Mouse (Mus musculus) bone marrow, adult 2 months (tissue): Measurements from ENCODE around the gene Smg1. TPM values are rescaled to one million over a fixed set of nuclear protein-coding genes. Genes with fewer than 3 reads are reported as not detected.

Experiments used
- H3K27ac ChIP-seq: fragments of 200-500 bp; 2 replicates; pipeline ENCODE4 v1.5.1; 2012; ENCODE audit warnings: low read depth, mild to moderate bottlenecking, control low read depth, inconsistent platforms, low read length; ENCODE audit not compliant: control insufficient read depth, poor library complexity, insufficient read depth
- H3K4me1 ChIP-seq: fragments of 200-500 bp; 2 replicates; pipeline ENCODE4 v1.6.1; 2011; ENCODE audit warnings: low read length; ENCODE audit not compliant: control insufficient read depth, insufficient read depth
- H3K4me3 ChIP-seq: fragments of 200-500 bp; replicated peaks from 2 replicates; pipeline ENCODE3; 2011; ENCODE audit warnings: mild to moderate bottlenecking, low read depth, low read length, control low read depth; ENCODE audit not compliant: control insufficient read depth
- CTCF ChIP-seq: fragments of 200-500 bp; IDR thresholded peaks from 2 replicates; pipeline ENCODE4 v1.5.1; 2011; ENCODE audit warnings: low read length, control low read depth; ENCODE audit not compliant: control insufficient read depth, insufficient read depth
- POLR2A ChIP-seq: fragments of 200-500 bp; IDR thresholded peaks from 2 replicates; pipeline ENCODE4 v1.6.1; 2011; ENCODE audit warnings: low read depth, mild to moderate bottlenecking, control low read depth, low read length, borderline replicate concordance; ENCODE audit not compliant: control insufficient read depth
- WGBS: fragments of 180-500 bp; shearing (Covaris S2); methylation state at CpG from one replicate; pipeline ENCODE4 v1.1.7; 2018; 5-methylcytosine and 5-hydroxymethylcytosine counted together
- polyA plus RNA-seq: library from polyadenylated mRNA; stranded (reverse); fragments of >200 nt; gene quantifications from 2 replicates; pipeline ENCODE4 v1.2.4, GENCODE M21; 2011; ENCODE audit warnings: low replicate concordance; ENCODE audit not compliant: missing spikeins, insufficient read depth, insufficient read length

Gene Smg1
- 10.8 and 18.2 TPM in 2 replicates for polyA plus RNA-seq

GRCm38 (mm10) chr7:118243453-118244385 lies at the start of gene Smg1:
TSS of gene Smg1 (minus strand) at chr7:118243670.
- Histone ChIP-seq H3K4me1 (no peaks in the 10 kb centered on the region), H3K27ac (peak within 1 kb of the TSS; percentile 99), H3K4me3 (peak within 1 kb of the TSS; percentile 86)
- under 1% methylated on average over 76 of the region's 79 CpGs for WGBS
- TF ChIP-seq CTCF: 0 out of 2 replicates have a peak, but pooled peaks have one; percentile 3
- TF ChIP-seq POLR2A: peak; percentile 87; the same call in 1 of the 2 replicates

DNA sequence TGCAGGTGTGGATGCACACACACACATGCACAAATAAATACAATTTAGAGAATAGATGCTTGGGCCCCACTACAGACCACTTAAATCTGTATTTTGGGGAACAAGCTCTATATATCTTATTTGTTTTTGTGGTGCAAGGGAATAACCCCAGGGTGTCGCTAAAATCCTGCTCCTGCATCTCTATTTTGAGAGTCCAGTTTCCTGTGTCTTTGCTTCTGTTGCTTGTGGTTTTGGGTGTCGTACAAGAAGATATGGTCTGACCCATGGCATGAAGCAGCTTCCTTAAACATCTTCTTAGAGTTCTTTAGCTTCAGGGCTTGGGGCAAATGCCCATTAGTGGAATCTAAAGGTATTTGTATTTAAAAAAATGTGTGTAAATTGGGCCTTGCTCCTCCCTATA lies 39.7 kb upstream of the Smg1 start:
- Histone ChIP-seq H3K4me1 (peaks cover 10% of the 10 kb centered on the region), H3K27ac (peak overlapping the region; percentile 59; the same call in 1 of the 2 replicates), H3K4me3 (no peak overlapping the region)
- WGBS: 2% methylated on average over 2 of the region's 2 CpGs
- no peak for TF ChIP-seq POLR2A
- TF ChIP-seq CTCF: no peak

DNA sequence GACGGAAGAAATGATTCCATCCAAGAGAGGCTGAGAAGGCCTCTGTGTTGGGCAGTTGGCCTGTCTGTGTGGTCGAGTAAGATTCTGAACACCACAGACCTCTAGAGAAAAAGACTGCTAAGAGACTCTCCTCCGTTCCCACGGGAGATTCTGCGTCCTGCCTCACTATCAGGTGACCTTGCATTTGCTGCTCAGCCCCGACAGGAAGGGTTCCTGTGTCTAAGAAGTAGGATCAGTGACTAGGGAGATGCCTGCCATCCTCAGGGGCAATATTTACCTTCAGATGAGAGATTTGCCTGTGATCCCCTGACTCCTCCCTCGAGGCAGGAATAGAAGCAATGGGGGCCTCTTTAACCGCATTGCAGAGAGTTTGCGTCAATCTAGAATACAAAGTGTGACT lies 39.1 kb upstream of the Smg1 start:
- TF ChIP-seq POLR2A (no peak), CTCF (no peak)
- no peak overlapping the region for H3K4me3 ChIP-seq
- H3K27ac ChIP-seq: no peak overlapping the region
- 54% methylated on average over 9 of the region's 9 CpGs for WGBS
- peaks cover 10% of the 10 kb centered on the region for H3K4me1 ChIP-seq

DNA sequence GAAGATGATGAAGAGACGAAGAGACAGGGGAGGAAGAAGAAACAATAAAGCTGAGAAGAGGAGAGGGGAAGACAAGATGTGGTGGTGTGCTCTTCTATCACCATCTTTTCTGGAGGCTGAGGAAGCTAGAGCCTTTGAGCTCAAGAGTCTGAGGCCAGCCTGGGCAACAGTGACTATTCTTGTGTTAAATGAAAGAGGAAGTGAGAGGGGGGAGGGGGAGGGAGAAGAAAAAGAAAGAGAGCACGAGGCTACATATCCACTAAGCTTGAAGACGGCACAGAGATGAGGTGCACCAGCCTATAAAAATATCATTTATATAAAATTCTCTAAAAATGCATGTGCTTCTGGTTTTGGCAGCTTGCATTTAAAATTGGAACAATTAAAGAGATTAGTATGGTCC lies 36.1 kb upstream of the Smg1 start:
- Histone ChIP-seq H3K27ac (peak overlapping the region; percentile 40; the same call in 1 of the 2 replicates), H3K4me1 (peaks cover 12% of the 10 kb centered on the region), H3K4me3 (no peak overlapping the region)
- TF ChIP-seq POLR2A (no peak), CTCF (no peak)
- 0% methylated on average over 3 of the region's 3 CpGs for WGBS

- H3K4me1 ChIP-seq: peaks cover 8% of the 10 kb centered on the region
- TF ChIP-seq CTCF (no peak), POLR2A (no peak)
- H3K4me3 ChIP-seq: no peak overlapping the region
- 4% methylated on average over 11 of the region's 11 CpGs for WGBS
- H3K27ac ChIP-seq: peak overlapping the region; percentile 71
Measured at GRCm38 (mm10) chr7:118277335-118277910, 34.0 kb upstream of the Smg1 start.

GRCm38 (mm10) chr7:118276684-118277334 lies 33.3 kb upstream of the Smg1 start:
- no peak overlapping the region for H3K4me3 ChIP-seq
- WGBS: 61% methylated on average over 15 of the region's 15 CpGs
- peak overlapping the region; percentile 16; the same call in 1 of the 2 replicates for H3K27ac ChIP-seq
- TF ChIP-seq CTCF (no peak), POLR2A (no peak)
- H3K4me1 ChIP-seq: peaks cover 5% of the 10 kb centered on the region

DNA sequence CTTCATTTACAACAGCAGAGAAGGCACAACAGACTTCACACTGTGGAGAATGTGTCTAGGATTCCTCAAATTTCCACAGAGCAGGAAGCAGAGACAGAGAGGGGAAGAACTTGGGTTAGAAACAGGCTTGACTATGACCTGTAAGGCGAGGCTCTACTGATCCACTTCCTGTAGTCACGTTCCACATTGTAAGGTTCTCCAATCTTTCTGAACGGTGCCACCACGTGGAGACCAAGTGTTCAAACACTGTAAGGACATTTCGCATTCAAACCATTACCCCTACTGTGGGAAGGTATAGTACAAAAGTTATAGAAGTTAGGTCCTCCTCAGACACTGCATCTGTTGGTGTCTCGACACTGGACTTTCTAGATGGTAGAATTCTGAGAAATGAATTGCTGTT lies 31.8 kb upstream of the Smg1 start:
- no peak for TF ChIP-seq CTCF
- Histone ChIP-seq H3K4me3 (no peak overlapping the region), H3K4me1 (peaks cover 5% of the 10 kb centered on the region), H3K27ac (no peak overlapping the region)
- WGBS: 24% methylated on average over 6 of the region's 6 CpGs

GRCm38 (mm10) chr7:118274851-118275250 lies 31.4 kb upstream of the Smg1 start:
- Histone ChIP-seq H3K27ac (no peak overlapping the region), H3K4me1 (peaks cover 5% of the 10 kb centered on the region), H3K4me3 (no peak overlapping the region)
- no peak for TF ChIP-seq POLR2A
- TF ChIP-seq CTCF: no peak
- 59% methylated on average over 5 of the region's 5 CpGs for WGBS
